ENCODE assay signal across 8 mouse cellular contexts in genomic region chr16:37776166-37776859, GRCm38 (mm10). TPM values are rescaled to one million over a fixed set of nuclear protein-coding genes. Genes with fewer than 3 reads are reported as not detected.
DNase-seq lines count a peak whose midpoint lies in the region; ATAC-seq and TF ChIP-seq lines count a peak whose summit lies in the region.

No protein-coding gene starts in this region.

- peak overlapping the region; percentile 94 for H3K9ac ChIP-seq in lung, embryonic 14.5 days
- H3K9ac ChIP-seq in forebrain, embryonic 12.5 days = peak overlapping the region; percentile 82
- peak overlapping the region; percentile 91 for H3K9ac ChIP-seq in limb, embryonic 11.5 days (ENCODE audit: low read length)

- no peak for TF ChIP-seq CTCF in lung, embryonic 14.5 days (IDR thresholded peaks at IDR 0.05; ENCODE audit: low read depth)
- TF ChIP-seq CTCF in olfactory bulb, adult 2 months (IDR thresholded peaks at IDR 0.05; ENCODE audit: insufficient read depth, low read depth, low read length) = no peak

- H3K27me3 ChIP-seq in lung, embryonic 14.5 days (ENCODE audit: insufficient read depth, low read length) = no peaks in the 10 kb centered on the region
- H3K27me3 ChIP-seq in forebrain, embryonic 12.5 days = no peaks in the 10 kb centered on the region
- no peaks in the 10 kb centered on the region for H3K27me3 ChIP-seq in limb, embryonic 11.5 days (ENCODE audit: control insufficient read depth, insufficient read depth, low read length)

- H3K9me3 ChIP-seq in lung, embryonic 14.5 days (ENCODE audit: low read depth, low read length) = no peaks in the 10 kb centered on the region
- no peaks in the 10 kb centered on the region for H3K9me3 ChIP-seq in forebrain, embryonic 12.5 days
- H3K9me3 ChIP-seq in limb, embryonic 11.5 days (ENCODE audit: control insufficient read depth, low read length) = no peaks in the 10 kb centered on the region

- peak overlapping the region; percentile 87 for H3K4me3 ChIP-seq in lung, embryonic 14.5 days (ENCODE audit: low read depth, low read length)
- peak overlapping the region; percentile 67 for H3K4me3 ChIP-seq in forebrain, embryonic 12.5 days (replicated peaks)
- H3K4me3 ChIP-seq in limb, embryonic 11.5 days (ENCODE audit: low read depth, low read length) = peak overlapping the region; percentile 88
- peak overlapping the region; percentile 72 for H3K4me3 ChIP-seq in olfactory bulb, adult 2 months (ENCODE audit: insufficient read depth, low read depth, low read length)

- peak overlapping the region; percentile 95 for H3K27ac ChIP-seq in lung, embryonic 14.5 days (ENCODE audit: low read depth)
- H3K27ac ChIP-seq in forebrain, embryonic 12.5 days = no peak overlapping the region
- no peak overlapping the region for H3K27ac ChIP-seq in limb, embryonic 11.5 days (replicated peaks; ENCODE audit: low read depth, low read length)
- H3K27ac ChIP-seq in olfactory bulb, adult 2 months (ENCODE audit: insufficient read depth, low read depth, low read length) = no peak overlapping the region

- peak; percentile 18 for ATAC-seq in lung, embryonic 14.5 days (ENCODE audit: insufficient read depth)
- peak; percentile 62 for ATAC-seq in forebrain, embryonic 12.5 days (ENCODE audit: low FRiP score)
- ATAC-seq in limb, embryonic 11.5 days (ENCODE audit: insufficient number of reproducible peaks, low FRiP score, low TSS enrichment, low read depth) = no peak
- ATAC-seq in erythroid progenitor cell, adult 5-6 weeks (replicated peaks; ENCODE audit: low FRiP score, poor library complexity, severe bottlenecking) = no peak

- DNase-seq in lung, embryonic 14.5 days = peak; percentile 5
- DNase-seq in lung, postnatal 14 days = no peak
- DNase-seq in limb, embryonic 11.5 days (ENCODE audit: low spot score) = no peak
- no peak for DNase-seq in right cerebral cortex, postnatal 14 days
- no peak for DNase-seq in frontal cortex, adult 2 months (ENCODE audit: extremely low spot score in 1 of 2, low spot score in 1 of 2)

- H3K36me3 ChIP-seq in lung, embryonic 14.5 days (ENCODE audit: insufficient read depth) = peaks cover 10% of the 10 kb centered on the region; the same call in 1 of the 2 replicates
- H3K36me3 ChIP-seq in forebrain, embryonic 12.5 days (replicated peaks) = 0 out of 2 replicates have a peak, but pooled peaks cover 2% of the 10 kb centered on the region
- no peaks in the 10 kb centered on the region; the same call in 1 of the 2 replicates for H3K36me3 ChIP-seq in limb, embryonic 11.5 days (ENCODE audit: control insufficient read depth, insufficient read depth, low read length)

- WGBS in lung, embryonic 14.5 days = 27% methylated on average over 14 of the region's 14 CpGs
- 32% methylated on average over 14 of the region's 14 CpGs for WGBS in forebrain, embryonic 12.5 days
- 26% methylated on average over 14 of the region's 14 CpGs for WGBS in limb, embryonic 11.5 days
- WGBS in olfactory bulb, adult 2 months = 34% methylated on average over 14 of the region's 14 CpGs

- peak overlapping the region; percentile 62 for H3K4me2 ChIP-seq in lung, embryonic 14.5 days
- peak overlapping the region; percentile 83 for H3K4me2 ChIP-seq in forebrain, embryonic 12.5 days
- H3K4me2 ChIP-seq in limb, embryonic 11.5 days (ENCODE audit: low read depth, severe bottlenecking) = peak overlapping the region; percentile 66

- peaks cover 29% of the 10 kb centered on the region for H3K4me1 ChIP-seq in lung, embryonic 14.5 days (ENCODE audit: insufficient read depth)
- peaks cover 30% of the 10 kb centered on the region for H3K4me1 ChIP-seq in forebrain, embryonic 12.5 days
- peaks cover 7% of the 10 kb centered on the region; the same call in 1 of the 2 replicates for H3K4me1 ChIP-seq in limb, embryonic 11.5 days (ENCODE audit: control insufficient read depth, insufficient read depth, low read length)
- H3K4me1 ChIP-seq in olfactory bulb, adult 2 months (ENCODE audit: control insufficient read depth, insufficient read depth, low read length) = peaks cover 6% of the 10 kb centered on the region; the same call in 1 of the 2 replicates

- no peak for TF ChIP-seq POLR2A in olfactory bulb, adult 2 months (IDR thresholded peaks at IDR 0.05; ENCODE audit: insufficient read depth, low read depth, low read length)

RNA-seq across cellular contexts. Expression of gene Fstl1, which starts 0.4 kb away (rescaled TPM):
- 460 and 502 TPM in 2 replicates for polyA plus RNA-seq in lung, embryonic 14.5 days (2014; fragmentation: Nextera tagmentation; extraction: Ambion mirVana)
- polyA plus RNA-seq in forebrain, embryonic 12.5 days (2016; fragmentation: Nextera tagmentation; extraction: Ambion mirVana) = 146 and 173 TPM in 2 replicates
- polyA plus RNA-seq in limb, embryonic 11.5 days (2014; fragmentation: Nextera tagmentation; extraction: Ambion mirVana) = 268 and 273 TPM in 2 replicates
- not detected in 2 replicates for polyA plus RNA-seq in olfactory bulb, adult 2 months (2012; ENCODE audit: insufficient read depth, insufficient read length, low replicate concordance, missing spikeins)
- 18.1 and 23.0 TPM in 2 replicates for polyA plus RNA-seq in frontal cortex, adult 2 months (2012; rRNA removed)
- total RNA-seq in erythroid progenitor cell, adult 5-6 weeks (2015; ENCODE audit: low replicate concordance) = 1.1 and 2.1 TPM in 2 replicates
- 0.51 and 1.6 TPM in 2 replicates for total RNA-seq in erythroid progenitor cell, adult 5-6 weeks (2017; ENCODE audit: low replicate concordance)

Comparison
In these comparisons a context has a peak if more than half of its experiments do, and no peak if none do; other contexts are left out.
1. ATAC-seq: peak in lung, embryonic 14.5 days (single experiment) and forebrain, embryonic 12.5 days (single experiment); none in limb, embryonic 11.5 days (single experiment) and erythroid progenitor cell, adult 5-6 weeks (single experiment).
2. RNA of gene Fstl1, which starts 0.4 kb away (polyA plus RNA-seq): 460 to 502 TPM in lung, embryonic 14.5 days, 268 to 273 TPM in limb, embryonic 11.5 days, 146 to 173 TPM in forebrain, embryonic 12.5 days and 18.1 to 23.0 TPM in frontal cortex, adult 2 months; not detected in olfactory bulb, adult 2 months; every median in the first group is over 10 times any median in the second.
3. Peak in every context shown above with its lines, with median percentiles within 50 percentile points of each other: H3K4me2 ChIP-seq, H3K4me3 ChIP-seq and H3K9ac ChIP-seq.